In the genomic region with DNA sequence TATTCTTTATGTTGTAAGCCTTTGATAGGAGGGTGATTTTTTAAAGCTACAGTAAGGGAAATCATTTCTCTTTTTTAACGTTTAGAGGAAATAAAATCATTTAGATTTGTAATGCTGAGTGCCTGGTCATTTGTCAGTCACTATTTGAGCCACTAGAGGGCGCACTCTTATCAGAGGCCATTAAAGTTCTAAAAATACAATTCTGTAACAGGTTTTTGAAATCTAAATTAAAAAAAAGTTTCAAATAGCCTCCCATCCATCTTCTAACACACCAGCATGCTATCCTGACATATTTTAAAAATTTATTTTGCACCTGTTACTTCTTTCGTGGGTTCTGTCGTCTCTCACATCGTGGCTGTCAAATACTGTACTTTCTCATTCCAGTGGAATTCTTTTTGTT, we compare ENCODE assay signal across 11 mouse cellular contexts. TPM values are rescaled to one million over a fixed set of nuclear protein-coding genes. Genes with fewer than 3 reads are reported as not detected.
DNase-seq lines count a peak whose midpoint lies in the region; TF ChIP-seq lines count a peak whose summit lies in the region.
"Had no signal": no experiment of that assay in that cellular context is flagged by ENCODE, and none has a peak within 500 bp of the region (broad histone marks: within the 10 kb centered on the region; RNA-seq: fewer than 3 reads in every experiment).

No protein-coding gene starts in this region.

- no peaks in the 10 kb centered on the region for H3K4me1 ChIP-seq in MEL (ENCODE audit: control insufficient read depth in 1 of 2, insufficient read depth in 2 of 2, low read length in 2 of 2)
- H3K4me1 ChIP-seq: lung, embryonic 15.5 days had no signal

- H3K36me3 ChIP-seq in MEL (ENCODE audit: control insufficient read depth in 1 of 2, insufficient read depth in 2 of 2, low read length in 2 of 2) = no peaks in the 10 kb centered on the region
- no peaks in the 10 kb centered on the region for H3K36me3 ChIP-seq in splenic B cell, adult 2 months (ENCODE audit: control insufficient read depth, insufficient read depth, low read length, poor library complexity, severe bottlenecking)
- H3K36me3 ChIP-seq: lung, embryonic 15.5 days had no signal

- no peaks in the 10 kb centered on the region for H3K27me3 ChIP-seq in MEL (ENCODE audit: control insufficient read depth in 1 of 2, insufficient read depth in 2 of 2, low read length in 2 of 2)
- H3K27me3 ChIP-seq in splenic B cell, adult 2 months (ENCODE audit: control insufficient read depth, insufficient read depth, low read length, poor library complexity, severe bottlenecking) = no peaks in the 10 kb centered on the region
- H3K27me3 ChIP-seq: lung, embryonic 15.5 days had no signal

- intact Hi-C loops in left cerebral cortex, adult 2 months (cut with DNase I) = loop anchor here (5.0 kb wide), 2 partner anchors 228 to 408 kb away; no protein-coding TSS in a partner anchor
- intact Hi-C loops in left cerebral cortex, postnatal 36 days (cut with DNase I) = loop anchor here (5.0 kb wide), 1 partner anchor 408 kb away; no protein-coding TSS in a partner anchor
- intact Hi-C loops in heart, postnatal 14 days (cut with DNase I) = loop anchor here (5.0 kb wide), 1 partner anchor 408 kb away; no protein-coding TSS in a partner anchor

- TF ChIP-seq CTCF in left cerebral cortex, adult 2 months (IDR thresholded peaks at IDR 0.05) = peak; percentile 83
- peak; percentile 31 to 69 (median 35); a peak in 3 of 6 replicates for TF ChIP-seq CTCF in MEL (IDR thresholded peaks at IDR 0.05 in 2 of 3, conservative IDR thresholded peaks at IDR 0.05 in 1 of 3; ENCODE audit: control insufficient read depth in 1 of 3, insufficient read depth in 1 of 3, low read depth in 2 of 3, low read length in 3 of 3, poor library complexity in 1 of 3, severe bottlenecking in 1 of 3)

- peak; percentile 72 for TF ChIP-seq RAD21 in MEL (IDR thresholded peaks at IDR 0.05; ENCODE audit: low read depth, low read length)

- peak; percentile 32 for DNase-seq in embryo, embryonic 10 days (ENCODE audit: low spot score)
- DNase-seq in embryo, embryonic 9.5 days (ENCODE audit: extremely low spot score) = no peak
- peak in 1 of 2 experiments; percentile 11 for DNase-seq in left cerebral cortex, adult 2 months (ENCODE audit: extremely low spot score in 1 of 2, low spot score in 2 of 2)
- no peak for DNase-seq in left cerebral cortex, postnatal 36 days (ENCODE audit: low spot score in 2 of 2)
- DNase-seq in MEL (ENCODE audit: low read depth, low spot score) = peak; percentile 37
- peak; percentile 1 to 49 for DNase-seq in heart, postnatal 14 days
- DNase-seq in splenic B cell, adult 2 months (ENCODE audit: low read depth, low spot score) = peak; percentile 40
- DNase-seq in T-cell, adult 2 months (ENCODE audit: low spot score) = no peak

- no peak for TF ChIP-seq EP300 in MEL (IDR thresholded peaks at IDR 0.05; ENCODE audit: low read depth in 1 of 2, low read length in 2 of 2)

- H3K9me3 ChIP-seq in MEL (replicated peaks; ENCODE audit: insufficient read depth, low read length) = no peaks in the 10 kb centered on the region
- H3K9me3 ChIP-seq: lung, embryonic 15.5 days had no signal

- no peak overlapping the region for H3K27ac ChIP-seq in left cerebral cortex, adult 2 months
- H3K27ac ChIP-seq in MEL (ENCODE audit: control insufficient read depth, low read depth, low read length) = no peak overlapping the region
- H3K27ac ChIP-seq: lung, embryonic 15.5 days had no signal

- no peak for TF ChIP-seq POLR2A in MEL (IDR thresholded peaks at IDR 0.05; ENCODE audit: control insufficient read depth in 1 of 2, insufficient read depth in 1 of 2, low read depth in 1 of 2, low read length in 2 of 2, poor library complexity in 1 of 2)

- H3K4me3 ChIP-seq in left cerebral cortex, adult 2 months = no peak overlapping the region
- no peak overlapping the region for H3K4me3 ChIP-seq in MEL (ENCODE audit: control insufficient read depth in 1 of 2, insufficient read depth in 1 of 2, low read depth in 2 of 2, low read length in 2 of 2)
- H3K4me3 ChIP-seq: lung, embryonic 15.5 days had no signal

- H3K9ac ChIP-seq in MEL (ENCODE audit: control insufficient read depth, low read depth, low read length, poor library complexity, severe bottlenecking) = no peak overlapping the region
- H3K9ac ChIP-seq: lung, embryonic 15.5 days had no signal

- H3K79me2 ChIP-seq in MEL (ENCODE audit: control insufficient read depth, insufficient read depth, low read length, poor library complexity) = no peaks in the 10 kb centered on the region

TF ChIP-seq in MEL, 35 proteins besides CTCF, POLR2A, EP300 and RAD21:
- TF ChIP-seq SMC3 (IDR thresholded peaks at IDR 0.05; ENCODE audit: low read depth, low read length) = peak; percentile 76
- TF ChIP-seq JUND (IDR thresholded peaks at IDR 0.05; ENCODE audit: low read depth, low read length) = no peak
- TF ChIP-seq ZC3H11A (IDR thresholded peaks at IDR 0.05; ENCODE audit: low read depth, low read length) = peak; percentile 51

RNA-seq across cellular contexts. Expression of a gene that starts 22.0 kb away (rescaled TPM):
- total RNA-seq in left cerebral cortex, adult 2 months (2021) = not detected
- not detected for total RNA-seq in left cerebral cortex, postnatal 36 days (2021)
- not detected in 2 replicates for total RNA-seq in MEL (2012; rRNA removed)
- polyA plus RNA-seq in MEL (2012; ENCODE audit: insufficient read depth in 1 of 2, insufficient read length in 2 of 2, low read depth in 1 of 2, low replicate concordance in 2 of 2, missing spikeins in 1 of 2) = not detected
- not detected for total RNA-seq in heart, postnatal 14 days (2021)
- total RNA-seq: gastrocnemius, postnatal 36 days had no signal
- polyA plus RNA-seq: lung, embryonic 15.5 days; stomach, embryonic 14.5 days had no signal

Comparison
In these comparisons a context has a peak if more than half of its experiments do, and no peak if none do; other contexts are left out.
1. DNase-seq: peak in embryo, embryonic 10 days (single experiment), MEL (single experiment), heart, postnatal 14 days (2 of 2) and splenic B cell, adult 2 months (single experiment); none in embryo, embryonic 9.5 days (single experiment), left cerebral cortex, postnatal 36 days (0 of 2) and T-cell, adult 2 months (single experiment).